Mouse (Mus musculus) small intestine, adult 2 months (tissue): ENCODE data around the gene Pradc1.

Source experiments
- CTCF ChIP-seq: fragments of 200-500 bp; IDR thresholded peaks from 2 replicates; pipeline ENCODE4 v1.5.1; 2012; ENCODE audit warnings: low read depth, mild to moderate bottlenecking, control low read depth, inconsistent platforms, low read length, moderate library complexity, mixed read lengths; ENCODE audit not compliant: insufficient replicate concordance, insufficient read length; ENCODE audit errors: extremely low read depth
- POLR2A ChIP-seq: fragments of 200-500 bp; IDR thresholded peaks from 2 replicates; pipeline ENCODE4 v1.6.1; 2012; ENCODE audit warnings: low read depth, mild to moderate bottlenecking, control low read depth, inconsistent platforms, low read length, moderate library complexity

DNA sequence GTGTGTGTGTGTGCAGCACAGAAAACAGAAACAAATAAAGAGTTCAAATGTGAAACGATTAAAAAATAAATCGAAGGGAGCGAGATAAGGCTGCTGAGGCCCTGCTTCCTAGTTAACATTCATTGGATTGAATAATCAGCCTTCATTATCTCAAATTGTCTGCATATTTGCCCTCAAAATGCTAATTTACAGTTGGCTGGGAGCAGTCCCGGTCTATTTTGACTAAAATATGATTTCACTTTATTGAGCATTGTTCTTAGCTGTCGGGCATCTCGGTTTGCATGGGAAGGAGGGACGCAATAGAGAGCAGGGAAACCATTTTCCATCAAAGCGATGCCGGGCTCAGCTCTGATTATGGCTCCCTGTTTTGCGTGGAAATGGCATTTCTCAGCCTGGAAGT, 48.7 kb downstream of the Pradc1 start:
- no peak for TF ChIP-seq POLR2A
- TF ChIP-seq CTCF, result no peak
